Mouse (Mus musculus) left cerebral cortex, adult 8-10 months (tissue): ENCODE measurements around the gene Gm867. TPM values are rescaled to one million over a fixed set of nuclear protein-coding genes. Genes with fewer than 3 reads are reported as not detected.

ENCODE experiments used
- DNase-seq, 2 experiments: peaks; one replicate each; pipeline ENCODE4 v3.0.0; 2022; ENCODE audit warnings: low spot score in 2 of 2
- total RNA-seq, 4 experiments: library from RNA; stranded (reverse); gene quantifications; 2 replicates each; pipeline ENCODE4 v1.2.4; 2022

Gm867 gene
- total RNA-seq, result under 1 TPM; 0.41 to 0.91 (median 0.70) TPM

GRCm38 (mm10) chr10:75940520-75940919 lies at the start of gene Gm867:
Gene Gm867 (minus strand): TSS chr10:75940672.
- no peak for DNase-seq

DNA sequence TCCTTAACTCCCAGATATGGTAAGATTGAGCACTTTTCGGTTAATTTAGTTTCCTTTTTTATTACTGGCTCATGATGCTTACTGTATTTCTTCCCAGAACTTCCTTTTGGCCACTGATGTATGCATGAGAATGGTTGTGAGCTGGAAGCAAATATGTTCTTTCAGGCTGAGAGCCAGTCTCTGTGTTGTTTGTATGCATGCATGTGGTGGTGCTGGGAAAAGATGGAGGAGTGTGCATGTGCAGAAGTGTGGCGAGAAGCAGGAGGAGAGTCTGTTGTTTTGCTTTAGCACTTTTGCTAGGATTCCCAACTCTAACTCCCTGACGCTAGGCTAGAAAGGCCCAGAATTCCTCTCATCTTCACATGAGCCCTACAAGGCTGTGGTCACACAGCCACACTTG lies 39.0 kb upstream of the Gm867 start:
- DNase-seq, result no peak

DNA sequence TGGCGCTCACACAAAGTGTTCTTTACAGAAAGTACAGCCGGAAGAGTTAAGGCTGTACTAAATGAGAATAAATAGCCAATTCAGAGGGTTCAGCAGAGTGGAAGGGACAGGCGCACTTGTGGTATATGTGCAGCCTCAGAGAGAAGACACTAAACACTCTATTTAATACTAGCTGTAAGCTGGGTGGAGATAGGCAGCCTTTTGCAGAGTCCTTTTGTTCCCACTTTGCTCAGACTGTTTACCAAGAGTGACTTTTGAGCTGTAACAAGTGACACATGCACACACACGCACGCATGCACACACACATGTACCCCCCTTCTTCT lies 38.3 kb upstream of the Gm867 start:
- no peak for DNase-seq

- no peak for DNase-seq
Observed at GRCm38 (mm10) chr10:75978119-75978834, 37.8 kb upstream of the Gm867 start.

DNA sequence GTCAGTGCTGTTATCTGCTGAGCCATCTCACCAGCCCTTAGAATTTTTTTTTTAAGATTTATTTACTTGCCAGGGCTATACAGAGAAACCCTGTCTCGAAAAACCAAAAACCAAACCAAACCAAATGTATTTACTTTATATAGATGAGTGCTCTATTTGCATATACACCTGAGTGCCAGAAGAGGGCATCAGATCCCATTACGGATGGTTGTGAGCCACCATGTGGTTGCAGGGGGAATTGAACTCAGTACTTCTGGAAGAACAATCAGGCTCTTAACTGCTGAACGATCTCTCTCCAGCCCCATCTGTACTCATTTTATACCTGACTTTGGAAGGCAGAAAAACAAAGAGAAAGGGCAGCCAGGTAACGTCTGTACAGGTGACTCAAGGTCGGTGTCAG lies 34.7 kb upstream of the Gm867 start:
- DNase-seq, result no peak

DNA sequence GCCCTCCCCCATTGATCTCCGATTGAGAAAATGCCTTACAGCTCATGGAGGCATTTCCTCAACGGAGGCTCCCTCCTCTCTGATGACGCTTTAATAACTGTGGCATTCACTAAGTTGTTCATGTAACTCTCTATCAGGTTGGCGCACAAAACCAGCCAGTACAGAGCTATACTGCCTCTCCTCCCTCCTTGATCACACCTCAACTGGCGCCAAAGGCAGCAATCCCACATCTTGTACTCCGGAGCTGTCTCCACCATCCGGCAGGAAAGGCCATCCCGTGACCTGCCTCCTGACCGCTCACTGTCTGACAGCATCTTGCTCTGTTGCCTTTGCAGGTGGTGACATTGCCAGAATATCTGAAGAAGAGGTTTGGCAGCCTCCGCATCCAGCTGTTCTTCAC lies 33.4 kb upstream of the Gm867 start:
- DNase-seq, result no peak

DNA sequence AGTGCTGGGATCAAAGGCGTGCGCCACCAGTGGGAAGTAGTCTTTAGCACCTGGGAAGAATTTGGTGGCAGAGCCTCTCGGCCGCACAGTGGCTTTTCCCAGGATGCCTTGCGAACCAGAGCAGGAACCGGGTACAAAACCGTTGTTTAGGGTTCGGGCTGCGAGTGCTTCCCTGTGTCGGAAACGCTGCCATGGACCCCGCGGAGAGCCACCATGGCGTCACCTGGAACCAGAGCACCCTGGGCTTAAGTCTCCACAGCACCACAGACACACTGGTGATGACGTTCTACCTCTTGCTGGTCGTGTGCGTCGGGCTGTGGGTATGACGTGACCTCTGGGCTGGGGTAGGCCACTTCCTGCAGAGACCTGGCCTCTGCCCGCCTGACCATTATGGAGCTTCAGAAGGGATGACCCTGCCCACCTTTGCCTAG lies 13.9 kb upstream of the Gm867 start, which contains the start of gene Gm5134:
Gm5134 (plus strand) TSS at position 134 of the 431 bp plus-strand sequence.
- DNase-seq, result no peak

DNA sequence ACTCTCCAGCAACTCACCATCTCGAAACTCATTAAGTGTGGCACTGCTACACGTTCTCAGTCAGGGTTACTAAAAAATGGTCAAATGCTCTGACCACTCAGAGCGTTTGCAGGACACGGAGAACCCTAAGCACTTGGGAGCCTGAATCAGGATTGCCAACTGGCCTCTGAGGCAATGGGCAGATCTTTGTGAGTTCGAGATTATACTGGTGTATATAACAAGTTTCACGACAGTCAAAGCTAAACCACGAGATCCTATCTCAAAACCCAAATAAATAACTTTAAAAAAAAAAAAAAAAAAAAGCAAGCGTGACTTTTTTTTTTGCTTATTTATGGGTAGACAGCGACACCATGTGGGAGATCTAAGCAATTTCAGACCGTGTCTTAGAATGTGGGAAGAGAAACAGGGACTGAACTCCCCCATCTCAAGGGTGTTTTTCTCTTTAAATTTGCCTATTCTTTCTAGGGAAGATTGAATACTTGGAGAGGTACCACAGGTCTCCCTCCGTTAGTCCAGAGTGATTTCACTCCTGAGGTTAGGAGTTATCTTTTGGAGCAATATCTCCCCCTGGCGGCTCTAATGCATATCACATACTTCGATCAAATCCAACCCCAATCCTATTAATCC lies 11.1 kb upstream of the Gm867 start:
- no peak for DNase-seq

DNA sequence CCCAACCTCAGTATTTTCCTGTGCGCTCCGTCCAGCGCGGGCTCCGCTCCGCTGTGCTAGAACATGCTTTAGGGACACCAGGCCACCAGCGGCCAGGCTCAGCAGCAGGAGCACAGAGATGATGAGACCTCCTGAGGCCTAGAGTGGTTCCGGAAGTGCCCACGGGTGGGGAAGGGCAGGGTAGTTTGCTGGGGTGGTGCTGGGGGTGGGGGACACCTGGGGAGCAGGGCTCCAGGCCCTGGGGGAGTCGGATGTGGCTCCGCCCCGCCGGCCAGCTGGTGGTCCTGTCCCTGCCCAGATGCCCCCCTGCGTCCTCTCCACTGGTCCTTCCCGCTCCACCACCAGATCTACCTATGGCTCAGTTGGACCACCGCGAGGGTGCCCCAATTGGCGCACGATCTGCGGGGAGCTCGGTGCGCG lies 10.3 kb upstream of the Gm867 start:
- no peak for DNase-seq

DNA sequence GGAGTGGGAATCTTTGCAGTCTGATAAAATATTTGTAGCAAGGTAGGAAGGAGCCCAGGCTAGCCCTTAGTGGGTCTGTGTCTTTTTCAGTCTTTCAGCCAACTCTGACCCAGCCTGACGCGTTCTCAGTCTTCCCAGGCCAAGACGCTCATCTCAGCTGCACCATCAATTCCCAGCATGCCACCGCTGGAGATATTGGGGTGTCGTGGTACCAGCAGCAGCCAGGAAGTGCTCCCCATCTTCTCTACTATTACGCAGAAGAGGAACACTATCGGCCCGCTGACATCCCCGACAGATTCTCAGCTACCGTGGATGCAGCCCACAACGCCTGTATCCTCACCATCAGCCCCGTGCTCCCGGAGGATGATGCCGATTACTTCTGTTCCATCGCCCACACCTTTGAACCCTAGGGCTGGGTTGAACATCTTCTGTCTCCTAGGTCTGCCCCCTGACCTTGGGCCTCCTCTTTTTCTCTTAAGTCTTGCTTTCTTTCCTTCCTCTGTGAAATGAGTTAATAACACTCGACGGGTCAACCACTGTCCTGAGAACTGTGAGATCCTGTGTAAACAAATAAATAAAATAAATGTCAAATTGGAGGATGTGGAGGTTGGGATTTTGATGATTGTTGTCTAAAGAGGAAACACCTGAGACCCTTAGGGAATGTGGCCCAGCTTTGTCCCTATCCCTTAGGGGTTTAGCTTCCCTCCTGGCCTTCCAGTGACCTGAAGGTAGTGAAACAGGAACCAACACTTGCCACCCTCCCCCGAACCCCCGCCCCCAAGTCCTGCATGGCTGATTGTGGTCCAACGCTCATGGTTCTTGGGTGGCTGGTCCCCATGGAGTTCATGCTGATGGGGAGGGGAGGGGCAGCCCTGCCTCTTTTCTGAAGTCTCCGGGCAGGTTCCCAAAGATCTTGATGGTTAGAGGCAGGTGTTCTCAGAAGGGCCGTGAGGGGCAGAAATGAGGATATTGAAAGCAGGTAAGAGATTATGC lies 8.9 kb upstream of the Gm867 start:
- no peak for DNase-seq

- DNase-seq, result no peak
Observed at GRCm38 (mm10) chr10:75948079-75948478, 7.6 kb upstream of the Gm867 start.

GRCm38 (mm10) chr10:75945896-75946295 lies 5.4 kb upstream of the Gm867 start:
- no peak for DNase-seq

GRCm38 (mm10) chr10:75945213-75945612 lies 4.7 kb upstream of the Gm867 start:
- DNase-seq, result no peak

GRCm38 (mm10) chr10:75944066-75944772 lies 3.7 kb upstream of the Gm867 start:
- DNase-seq, result no peak

GRCm38 (mm10) chr10:75942736-75943477 lies 2.4 kb upstream of the Gm867 start, which contains the start of gene Vpreb3:
Gene Vpreb3 (plus strand): TSS chr10:75943057.
- no peak for DNase-seq

DNA sequence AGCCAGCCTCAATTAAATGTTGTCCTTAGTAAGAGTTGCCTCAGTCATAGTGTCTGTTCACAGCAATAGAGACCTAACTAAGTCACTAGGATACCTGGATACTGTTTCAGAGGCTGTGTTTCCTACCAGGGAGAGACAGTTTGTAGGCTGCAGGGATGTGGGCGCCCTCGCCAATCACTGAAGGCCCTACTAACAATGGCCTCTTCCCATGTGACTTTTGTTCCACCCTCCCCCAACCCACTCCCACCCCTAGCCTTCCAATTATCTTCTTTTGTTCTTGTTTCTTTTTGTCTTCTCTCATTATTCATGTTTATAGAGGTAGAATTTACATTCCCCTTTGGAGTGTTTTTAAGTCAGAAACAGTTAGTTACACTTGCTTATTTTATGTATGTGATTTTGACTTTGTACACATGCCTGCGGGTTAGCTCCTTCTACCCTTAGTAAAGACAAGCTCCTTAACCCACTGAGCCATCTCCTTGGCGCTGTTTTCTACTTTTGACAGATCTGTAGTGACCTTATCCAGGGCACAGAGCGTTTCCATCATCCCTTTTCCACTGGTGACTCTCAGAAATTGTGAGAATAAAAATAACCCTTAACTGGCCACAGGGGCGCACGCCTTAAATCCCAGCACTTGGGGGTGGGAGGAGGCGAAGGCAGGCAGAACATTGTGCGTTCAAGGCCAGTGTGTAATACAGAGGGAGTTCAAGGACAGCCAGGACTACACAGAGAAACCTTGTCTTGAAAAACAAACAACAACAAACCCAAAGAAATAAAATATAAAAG lies 761 bp upstream of the Gm867 start:
- no peak for DNase-seq

DNA sequence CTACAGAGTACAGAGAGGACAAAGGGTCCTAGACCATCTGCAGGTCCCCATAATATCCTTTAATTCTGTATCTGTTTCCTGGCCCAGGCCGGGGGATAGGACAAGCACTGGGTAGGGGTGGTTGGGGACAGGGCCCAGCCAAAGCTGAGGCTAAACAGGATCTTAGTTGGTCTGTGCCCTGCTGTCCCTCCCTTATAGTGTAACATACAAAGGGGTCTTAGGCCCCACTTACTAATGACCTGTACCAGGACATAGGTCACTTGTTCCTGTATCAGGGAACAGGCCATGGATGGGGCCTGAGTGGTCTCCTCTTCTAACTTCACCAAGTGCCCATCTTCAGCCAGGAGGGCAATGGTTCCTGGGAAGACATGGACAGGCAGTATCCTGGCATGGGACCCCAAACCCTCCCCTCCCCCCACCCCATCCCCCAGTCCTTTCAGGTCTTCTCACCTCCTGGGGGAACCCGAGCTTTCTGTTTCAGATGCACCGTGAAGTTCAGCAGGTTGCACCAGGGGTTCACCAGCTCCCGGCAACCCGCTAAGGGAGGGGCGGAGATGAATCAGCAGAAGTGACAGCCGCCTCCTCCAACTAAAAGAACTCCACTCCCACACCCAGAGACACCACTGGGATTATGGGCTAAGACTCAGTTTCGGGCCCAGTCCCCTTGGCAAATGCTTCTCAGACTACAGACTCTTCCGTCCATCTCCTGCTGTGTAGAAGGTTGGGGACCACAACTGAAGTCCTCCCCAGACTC lies 814 bp downstream of the Gm867 start:
- DNase-seq, result peak in 1 of 2 experiments; percentile 47

- no peak for DNase-seq
Observed at GRCm38 (mm10) chr10:75937851-75938643, 2.4 kb downstream of the Gm867 start.
